Mouse (Mus musculus): ENCODE results near the gene Sox21.
A peak's percentile ranks its signal among the peaks of the same experiment; 100 is the strongest.

Gene Sox21

GRCm38 (mm10) chr14:118236886-118237289 is at the start of gene Sox21:
Gene Sox21 (minus strand): TSS chr14:118237030.
- peak; percentile 42 for DNase-seq (ENCODE audit: low spot score)

GRCm38 (mm10) chr14:118286096-118286495 is 49.3 kb upstream of the Sox21 start:
- DNase-seq (ENCODE audit: low spot score): no peak

- no peak for DNase-seq (ENCODE audit: low spot score)
Measured at GRCm38 (mm10) chr14:118282917-118283316, 46.1 kb upstream of the Sox21 start.

- no peak for DNase-seq (ENCODE audit: low spot score)
Measured at GRCm38 (mm10) chr14:118282272-118282671, 45.4 kb upstream of the Sox21 start.

GRCm38 (mm10) chr14:118277704-118278498 is 41.1 kb upstream of the Sox21 start:
- no peak for DNase-seq (ENCODE audit: low spot score)

- DNase-seq (ENCODE audit: low spot score): no peak
Measured at GRCm38 (mm10) chr14:118272594-118273555, 36.0 kb upstream of the Sox21 start.

GRCm38 (mm10) chr14:118268849-118269248 is 32.0 kb upstream of the Sox21 start:
- DNase-seq (ENCODE audit: low spot score): no peak

GRCm38 (mm10) chr14:118266660-118267059 is 29.8 kb upstream of the Sox21 start, which contains the start of gene Gm9376:
Gene Gm9376 (plus strand): TSS chr14:118266960.
- DNase-seq (ENCODE audit: low spot score): no peak

- no peak for DNase-seq (ENCODE audit: low spot score)
Measured at GRCm38 (mm10) chr14:118253381-118253780, 16.6 kb upstream of the Sox21 start.

GRCm38 (mm10) chr14:118241416-118241815 is 4.6 kb upstream of the Sox21 start:
- no peak for DNase-seq (ENCODE audit: low spot score)

- no peak for DNase-seq (ENCODE audit: low spot score)
Measured at GRCm38 (mm10) chr14:118239351-118239750, 2.5 kb upstream of the Sox21 start.

- no peak for DNase-seq (ENCODE audit: low spot score)
Measured at GRCm38 (mm10) chr14:118237786-118238185, 956 bp upstream of the Sox21 start.

- DNase-seq (ENCODE audit: low spot score): no peak
Measured at GRCm38 (mm10) chr14:118235973-118236885, 601 bp downstream of the Sox21 start.

- DNase-seq (ENCODE audit: low spot score): no peak
Measured at GRCm38 (mm10) chr14:118235361-118235972, 1.4 kb downstream of the Sox21 start.

GRCm38 (mm10) chr14:118234541-118235210 is 2.2 kb downstream of the Sox21 start:
- DNase-seq (ENCODE audit: low spot score): no peak

GRCm38 (mm10) chr14:118233786-118234540 is 2.9 kb downstream of the Sox21 start:
- DNase-seq (ENCODE audit: low spot score): no peak

- no peak for DNase-seq (ENCODE audit: low spot score)
Measured at GRCm38 (mm10) chr14:118232381-118232970, 4.4 kb downstream of the Sox21 start.

GRCm38 (mm10) chr14:118226471-118227155 is 10.2 kb downstream of the Sox21 start:
- DNase-seq (ENCODE audit: low spot score): no peak

- DNase-seq (ENCODE audit: low spot score): no peak
Measured at GRCm38 (mm10) chr14:118225911-118226310, 10.9 kb downstream of the Sox21 start.
